16 mouse cellular contexts compared by ENCODE assay signal in genomic region chrX:42139882-42140281, GRCm38 (mm10). TPM values are rescaled to one million over a fixed set of nuclear protein-coding genes. Genes with fewer than 3 reads are reported as not detected.
DNase-seq lines count a peak whose midpoint lies in the region; ATAC-seq and TF ChIP-seq lines count a peak whose summit lies in the region.
"Had no signal": no experiment of that assay in that cellular context is flagged by ENCODE, and none has a peak within 500 bp of the region (broad histone marks: within the 10 kb centered on the region; RNA-seq: fewer than 3 reads in every experiment).

No protein-coding gene starts in this region.

- WGBS in embryonic facial prominence, embryonic 14.5 days = 42% methylated on average over 9 of the region's 9 CpGs
- WGBS in embryonic facial prominence, embryonic 10.5 days = 65% methylated on average over 9 of the region's 9 CpGs
- WGBS in limb, embryonic 14.5 days = 42% methylated on average over 9 of the region's 9 CpGs

- H3K79me2 ChIP-seq in myocyte (ENCODE audit: control insufficient read depth, insufficient read depth) = no peaks in the 10 kb centered on the region

- no peak overlapping the region for H3K9ac ChIP-seq in embryonic facial prominence, embryonic 14.5 days (ENCODE audit: low read depth, low read length)
- no peak overlapping the region for H3K9ac ChIP-seq in limb, embryonic 14.5 days (ENCODE audit: low read depth, low read length, severe bottlenecking)
- H3K9ac ChIP-seq: forebrain, embryonic 13.5 days; liver, embryonic 13.5 days; neural tube, embryonic 15.5 days had no signal

- peak; percentile 61 for DNase-seq in embryonic facial prominence, embryonic 14.5 days (ENCODE audit: low spot score)
- DNase-seq in embryonic facial prominence, embryonic 10.5 days (ENCODE audit: low spot score) = no peak
- DNase-seq in kidney, postnatal 4 days = peak; percentile 5 to 15
- no peak for DNase-seq in kidney, postnatal 14 days
- DNase-seq in limb, embryonic 14.5 days (ENCODE audit: low spot score) = peak; percentile 26
- no peak for DNase-seq in ovary, adult 18-20 months (ENCODE audit: low spot score)
- no peak for DNase-seq in urinary bladder, postnatal 14 days (ENCODE audit: low spot score)
- DNase-seq: adrenal gland, adult 8-10 months; gastrocnemius, postnatal 36 days; liver, embryonic 13.5 days; midbrain, embryonic 14.5 days; right cerebral cortex, postnatal 4 days had no signal

- H3ac ChIP-seq in myocyte (ENCODE audit: control insufficient read depth, insufficient read length) = no peak overlapping the region

- no peak overlapping the region for H3K27ac ChIP-seq in embryonic facial prominence, embryonic 14.5 days (replicated peaks; ENCODE audit: low read depth, low read length)
- H3K27ac ChIP-seq in embryonic facial prominence, embryonic 10.5 days (replicated peaks) = no peak overlapping the region
- no peak overlapping the region for H3K27ac ChIP-seq in limb, embryonic 14.5 days (replicated peaks; ENCODE audit: low read depth, low read length)
- H3K27ac ChIP-seq: forebrain, embryonic 13.5 days; liver, embryonic 13.5 days; neural tube, embryonic 15.5 days had no signal

- no peaks in the 10 kb centered on the region for H3K9me3 ChIP-seq in embryonic facial prominence, embryonic 14.5 days (ENCODE audit: control insufficient read depth, low read length)
- H3K9me3 ChIP-seq in embryonic facial prominence, embryonic 10.5 days = no peaks in the 10 kb centered on the region
- H3K9me3 ChIP-seq in limb, embryonic 14.5 days (ENCODE audit: control insufficient read depth, low read length) = no peaks in the 10 kb centered on the region
- H3K9me3 ChIP-seq: forebrain, embryonic 13.5 days; liver, embryonic 13.5 days; neural tube, embryonic 15.5 days had no signal

- TF ChIP-seq POLR2A in limb, embryonic 14.5 days (IDR thresholded peaks at IDR 0.05; ENCODE audit: borderline replicate concordance, extremely low read depth, insufficient read depth, insufficient read length) = no peak
- TF ChIP-seq POLR2A in myocyte (IDR thresholded peaks at IDR 0.05; ENCODE audit: insufficient read length, low read depth) = no peak

- H3K4me1 ChIP-seq in embryonic facial prominence, embryonic 14.5 days (ENCODE audit: control insufficient read depth, insufficient read depth, low read length) = no peaks in the 10 kb centered on the region
- H3K4me1 ChIP-seq in embryonic facial prominence, embryonic 10.5 days = no peaks in the 10 kb centered on the region
- H3K4me1 ChIP-seq in limb, embryonic 14.5 days (ENCODE audit: control insufficient read depth, insufficient read depth, low read length) = no peaks in the 10 kb centered on the region
- H3K4me1 ChIP-seq: forebrain, embryonic 13.5 days; neural tube, embryonic 15.5 days had no signal

- H3K27me3 ChIP-seq in embryonic facial prominence, embryonic 14.5 days (replicated peaks; ENCODE audit: control insufficient read depth, insufficient read depth, low read length) = no peaks in the 10 kb centered on the region
- H3K27me3 ChIP-seq in embryonic facial prominence, embryonic 10.5 days (replicated peaks; ENCODE audit: low read depth, poor library complexity, severe bottlenecking) = no peaks in the 10 kb centered on the region
- H3K27me3 ChIP-seq in limb, embryonic 14.5 days (ENCODE audit: control insufficient read depth, insufficient read depth, low read length) = no peaks in the 10 kb centered on the region
- no peaks in the 10 kb centered on the region for H3K27me3 ChIP-seq in myocyte (ENCODE audit: control insufficient read depth, insufficient read depth, insufficient read length)
- H3K27me3 ChIP-seq: forebrain, embryonic 13.5 days; liver, embryonic 13.5 days; neural tube, embryonic 15.5 days had no signal

- H3K36me3 ChIP-seq in embryonic facial prominence, embryonic 14.5 days (ENCODE audit: control insufficient read depth, insufficient read depth, low read length) = no peaks in the 10 kb centered on the region
- no peaks in the 10 kb centered on the region for H3K36me3 ChIP-seq in embryonic facial prominence, embryonic 10.5 days (replicated peaks)
- H3K36me3 ChIP-seq in limb, embryonic 14.5 days (ENCODE audit: control insufficient read depth, insufficient read depth, low read length) = no peaks in the 10 kb centered on the region
- H3K36me3 ChIP-seq in myocyte (ENCODE audit: control insufficient read depth, insufficient read depth) = no peaks in the 10 kb centered on the region
- H3K36me3 ChIP-seq: liver, embryonic 13.5 days; neural tube, embryonic 15.5 days had no signal

- ATAC-seq in embryonic facial prominence, embryonic 14.5 days (ENCODE audit: low read depth) = peak; percentile 78
- peak; percentile 62; the same call in 1 of the 2 replicates for ATAC-seq in limb, embryonic 14.5 days (ENCODE audit: low FRiP score, low read depth)
- ATAC-seq: forebrain, embryonic 13.5 days; inflammation-experienced regulatory T-cells, adult 6 months had no signal

- no peak overlapping the region for H3K4me3 ChIP-seq in embryonic facial prominence, embryonic 14.5 days (ENCODE audit: low read depth, low read length)
- no peak overlapping the region for H3K4me3 ChIP-seq in embryonic facial prominence, embryonic 10.5 days
- H3K4me3 ChIP-seq in limb, embryonic 14.5 days (replicated peaks; ENCODE audit: low read length) = no peak overlapping the region
- H3K4me3 ChIP-seq in myocyte = no peak overlapping the region
- H3K4me3 ChIP-seq: forebrain, embryonic 13.5 days; liver, embryonic 13.5 days; neural tube, embryonic 15.5 days had no signal

- H3K4me2 ChIP-seq in embryonic facial prominence, embryonic 14.5 days (ENCODE audit: low read depth, low read length) = no peak overlapping the region
- no peak overlapping the region for H3K4me2 ChIP-seq in limb, embryonic 14.5 days (replicated peaks; ENCODE audit: low read depth, low read length, severe bottlenecking)
- peak overlapping the region; percentile 30 for H3K4me2 ChIP-seq in myocyte (ENCODE audit: low read depth)
- H3K4me2 ChIP-seq: forebrain, embryonic 13.5 days; liver, embryonic 13.5 days; neural tube, embryonic 15.5 days had no signal

TF ChIP-seq in myocyte, 11 proteins besides CTCF, POLR2A, EP300 and RAD21:
- no peak for TF ChIP-seq POLR2AphosphoS2 (IDR thresholded peaks at IDR 0.05; ENCODE audit: insufficient read length, low read depth)
- TF ChIP-seq TCF3 (IDR thresholded peaks at IDR 0.05; ENCODE audit: insufficient read length, low read depth) = no peak
- TF ChIP-seq MAX (IDR thresholded peaks at IDR 0.05; ENCODE audit: low read depth) = no peak
- TF ChIP-seq TCF12 (IDR thresholded peaks at IDR 0.05; ENCODE audit: insufficient read depth, poor library complexity, severe bottlenecking) = no peak
- no peak for TF ChIP-seq CEBPB (IDR thresholded peaks at IDR 0.05; ENCODE audit: insufficient read depth, poor library complexity, severe bottlenecking)
- TF ChIP-seq MYOD1 (IDR thresholded peaks at IDR 0.05; ENCODE audit: control insufficient read depth in 1 of 3, insufficient read length in 2 of 3, low read depth in 2 of 3) = no peak
- TF ChIP-seq E2F4 (IDR thresholded peaks at IDR 0.05; ENCODE audit: insufficient read depth) = no peak
- TF ChIP-seq REST (IDR thresholded peaks at IDR 0.05; ENCODE audit: insufficient read depth, insufficient read length) = no peak
- no peak for TF ChIP-seq SRF (IDR thresholded peaks at IDR 0.05; ENCODE audit: control insufficient read depth, insufficient read length, low read depth)
- TF ChIP-seq USF1 (IDR thresholded peaks at IDR 0.05; ENCODE audit: low read depth) = no peak
- TF ChIP-seq MYOG (IDR thresholded peaks at IDR 0.05; ENCODE audit: control insufficient read depth in 1 of 3, insufficient read depth in 1 of 3, insufficient read length in 2 of 3, low read depth in 2 of 3) = no peak

RNA-seq across cellular contexts. Expression of gene Stag2, which starts 9.2 kb away (rescaled TPM):
- 54.2 and 56.2 TPM in 2 replicates for polyA plus RNA-seq in embryonic facial prominence, embryonic 14.5 days (2014; fragmentation: Nextera tagmentation; extraction: Ambion mirVana)
- polyA plus RNA-seq in embryonic facial prominence, embryonic 10.5 days (2016; fragmentation: Nextera tagmentation; extraction: Ambion mirVana) = 43.2 and 45.5 TPM in 2 replicates
- 32.3 and 39.8 TPM in 2 replicates for polyA plus RNA-seq in limb, embryonic 14.5 days (2012; rRNA removed)
- 51.7 and 56.1 TPM in 2 replicates for polyA plus RNA-seq in limb, embryonic 14.5 days (2014; fragmentation: Nextera tagmentation; extraction: Ambion mirVana)
- polyA plus RNA-seq in myocyte (2012; fragmentation: generic; extraction: Trizol) = 8.2 TPM

Comparison
In these comparisons a context has a peak if more than half of its experiments do, and no peak if none do; other contexts are left out.
1. DNase-seq: peak in embryonic facial prominence, embryonic 14.5 days (single experiment), kidney, postnatal 4 days (2 of 2) and limb, embryonic 14.5 days (single experiment); none in embryonic facial prominence, embryonic 10.5 days (single experiment), kidney, postnatal 14 days (single experiment), ovary, adult 18-20 months (single experiment) and urinary bladder, postnatal 14 days (single experiment).